Mouse (Mus musculus): Measurements from ENCODE around the gene Ccdc77. TPM values are rescaled to one million over a fixed set of nuclear protein-coding genes. Genes with fewer than 3 reads are reported as not detected.

The Ccdc77 gene
- polyA plus RNA-seq, 1 experiment from 2014 or later, result 29.5 TPM

- no peaks in the 10 kb centered on the region for H3K36me3 ChIP-seq (replicated peaks; ENCODE audit: control insufficient read depth, insufficient read depth, low read depth, low read length)
- no peak overlapping the region for H3K4me2 ChIP-seq (ENCODE audit: low read depth, low read length)
- H3K27ac ChIP-seq (replicated peaks; ENCODE audit: low read depth, low read length), result no peak overlapping the region
- 26% methylated on average over 6 of the region's 6 CpGs for WGBS
- no peaks in the 10 kb centered on the region for H3K9me3 ChIP-seq (replicated peaks; ENCODE audit: control insufficient read depth, low read length)
- no peaks in the 10 kb centered on the region for H3K4me1 ChIP-seq (ENCODE audit: control insufficient read depth, insufficient read depth, low read length)
- H3K9ac ChIP-seq (replicated peaks; ENCODE audit: low read length), result no peak overlapping the region
- DNase-seq (ENCODE audit: low spot score) (peak; percentile 87), ATAC-seq (replicated peaks; ENCODE audit: insufficient number of reproducible peaks, low FRiP score, low TSS enrichment, low read depth) (no peak)
- no peak overlapping the region for H3K4me3 ChIP-seq (ENCODE audit: low read depth, low read length)
- no peaks in the 10 kb centered on the region for H3K27me3 ChIP-seq (ENCODE audit: control insufficient read depth, insufficient read depth, low read length)
Measured at GRCm38 (mm10) chr6:120324295-120324927, 39.8 kb downstream of the Ccdc77 start.

GRCm38 (mm10) chr6:120320369-120320768 lies 43.8 kb downstream of the Ccdc77 start:
- Histone ChIP-seq H3K9me3 (replicated peaks; ENCODE audit: control insufficient read depth, low read length) (no peaks in the 10 kb centered on the region), H3K9ac (replicated peaks; ENCODE audit: low read length) (no peak overlapping the region), H3K27ac (replicated peaks; ENCODE audit: low read depth, low read length) (no peak overlapping the region), H3K36me3 (replicated peaks; ENCODE audit: control insufficient read depth, insufficient read depth, low read depth, low read length) (no peaks in the 10 kb centered on the region), H3K4me3 (ENCODE audit: low read depth, low read length) (no peak overlapping the region), H3K4me1 (ENCODE audit: control insufficient read depth, insufficient read depth, low read length) (no peaks in the 10 kb centered on the region), H3K4me2 (ENCODE audit: low read depth, low read length) (no peak overlapping the region), H3K27me3 (ENCODE audit: control insufficient read depth, insufficient read depth, low read length) (no peaks in the 10 kb centered on the region)
- ATAC-seq (replicated peaks; ENCODE audit: insufficient number of reproducible peaks, low FRiP score, low TSS enrichment, low read depth) (no peak), DNase-seq (ENCODE audit: low spot score) (no peak)
- WGBS, result 70% methylated on average over 2 of the region's 2 CpGs

GRCm38 (mm10) chr6:120319129-120319528 lies 45.0 kb downstream of the Ccdc77 start:
- ATAC-seq (replicated peaks; ENCODE audit: insufficient number of reproducible peaks, low FRiP score, low TSS enrichment, low read depth) (no peak), DNase-seq (ENCODE audit: low spot score) (no peak)
- Histone ChIP-seq H3K9me3 (replicated peaks; ENCODE audit: control insufficient read depth, low read length) (no peaks in the 10 kb centered on the region), H3K36me3 (replicated peaks; ENCODE audit: control insufficient read depth, insufficient read depth, low read depth, low read length) (no peaks in the 10 kb centered on the region), H3K4me3 (ENCODE audit: low read depth, low read length) (no peak overlapping the region), H3K4me1 (ENCODE audit: control insufficient read depth, insufficient read depth, low read length) (no peaks in the 10 kb centered on the region), H3K4me2 (ENCODE audit: low read depth, low read length) (no peak overlapping the region), H3K9ac (replicated peaks; ENCODE audit: low read length) (no peak overlapping the region), H3K27me3 (ENCODE audit: control insufficient read depth, insufficient read depth, low read length) (no peaks in the 10 kb centered on the region), H3K27ac (replicated peaks; ENCODE audit: low read depth, low read length) (no peak overlapping the region)
- WGBS, result 87% methylated on average over 9 of the region's 9 CpGs

GRCm38 (mm10) chr6:120318303-120318940 lies 45.8 kb downstream of the Ccdc77 start:
- 83% methylated on average over 11 of the region's 11 CpGs for WGBS
- H3K36me3 ChIP-seq (replicated peaks; ENCODE audit: control insufficient read depth, insufficient read depth, low read depth, low read length), result no peaks in the 10 kb centered on the region
- no peaks in the 10 kb centered on the region for H3K4me1 ChIP-seq (ENCODE audit: control insufficient read depth, insufficient read depth, low read length)
- no peaks in the 10 kb centered on the region for H3K9me3 ChIP-seq (replicated peaks; ENCODE audit: control insufficient read depth, low read length)
- H3K4me3 ChIP-seq (ENCODE audit: low read depth, low read length), result no peak overlapping the region
- no peaks in the 10 kb centered on the region for H3K27me3 ChIP-seq (ENCODE audit: control insufficient read depth, insufficient read depth, low read length)
- no peak for ATAC-seq (replicated peaks; ENCODE audit: insufficient number of reproducible peaks, low FRiP score, low TSS enrichment, low read depth)
- H3K4me2 ChIP-seq (ENCODE audit: low read depth, low read length), result no peak overlapping the region
- H3K9ac ChIP-seq (replicated peaks; ENCODE audit: low read length), result no peak overlapping the region
- no peak for DNase-seq (ENCODE audit: low spot score)
- no peak overlapping the region for H3K27ac ChIP-seq (replicated peaks; ENCODE audit: low read depth, low read length)

- WGBS, result 78% methylated on average over 5 of the region's 5 CpGs
- no peak overlapping the region for H3K4me2 ChIP-seq (ENCODE audit: low read depth, low read length)
- H3K4me1 ChIP-seq (ENCODE audit: control insufficient read depth, insufficient read depth, low read length), result no peaks in the 10 kb centered on the region
- no peaks in the 10 kb centered on the region for H3K9me3 ChIP-seq (replicated peaks; ENCODE audit: control insufficient read depth, low read length)
- no peak overlapping the region for H3K27ac ChIP-seq (replicated peaks; ENCODE audit: low read depth, low read length)
- no peaks in the 10 kb centered on the region for H3K36me3 ChIP-seq (replicated peaks; ENCODE audit: control insufficient read depth, insufficient read depth, low read depth, low read length)
- ATAC-seq (replicated peaks; ENCODE audit: insufficient number of reproducible peaks, low FRiP score, low TSS enrichment, low read depth), result no peak
- no peaks in the 10 kb centered on the region for H3K27me3 ChIP-seq (ENCODE audit: control insufficient read depth, insufficient read depth, low read length)
- no peak overlapping the region for H3K9ac ChIP-seq (replicated peaks; ENCODE audit: low read length)
- no peak overlapping the region for H3K4me3 ChIP-seq (ENCODE audit: low read depth, low read length)
- DNase-seq (ENCODE audit: low spot score), result no peak
Measured at GRCm38 (mm10) chr6:120312443-120312842, 51.7 kb downstream of the Ccdc77 start.

- 69% methylated on average over 3 of the region's 3 CpGs for WGBS
- H3K9me3 ChIP-seq (replicated peaks; ENCODE audit: control insufficient read depth, low read length), result no peaks in the 10 kb centered on the region
Measured at GRCm38 (mm10) chr6:120309787-120310186, 54.4 kb downstream of the Ccdc77 start.

GRCm38 (mm10) chr6:120309338-120309737 lies 54.8 kb downstream of the Ccdc77 start:
- H3K27me3 ChIP-seq (ENCODE audit: control insufficient read depth, insufficient read depth, low read length), result no peaks in the 10 kb centered on the region
- H3K36me3 ChIP-seq (replicated peaks; ENCODE audit: control insufficient read depth, insufficient read depth, low read depth, low read length), result no peaks in the 10 kb centered on the region
- no peak overlapping the region for H3K9ac ChIP-seq (replicated peaks; ENCODE audit: low read length)
- no peaks in the 10 kb centered on the region for H3K4me1 ChIP-seq (ENCODE audit: control insufficient read depth, insufficient read depth, low read length)
- H3K4me2 ChIP-seq (ENCODE audit: low read depth, low read length), result no peak overlapping the region
- no peak for ATAC-seq (replicated peaks; ENCODE audit: insufficient number of reproducible peaks, low FRiP score, low TSS enrichment, low read depth)
- H3K9me3 ChIP-seq (replicated peaks; ENCODE audit: control insufficient read depth, low read length), result no peaks in the 10 kb centered on the region
- no peak for DNase-seq (ENCODE audit: low spot score)
- H3K4me3 ChIP-seq (ENCODE audit: low read depth, low read length), result no peak overlapping the region
- 82% methylated on average over 9 of the region's 9 CpGs for WGBS
- no peak overlapping the region for H3K27ac ChIP-seq (replicated peaks; ENCODE audit: low read depth, low read length)

More at GRCm38 (mm10) chr6:120309787-120310186, 54.4 kb downstream of the Ccdc77 start:
- no peak overlapping the region for H3K4me2 ChIP-seq (ENCODE audit: low read depth, low read length)
- DNase-seq (ENCODE audit: low spot score) (no peak), ATAC-seq (replicated peaks; ENCODE audit: insufficient number of reproducible peaks, low FRiP score, low TSS enrichment, low read depth) (no peak)
- H3K4me1 ChIP-seq (ENCODE audit: control insufficient read depth, insufficient read depth, low read length), result no peaks in the 10 kb centered on the region
- H3K36me3 ChIP-seq (replicated peaks; ENCODE audit: control insufficient read depth, insufficient read depth, low read depth, low read length), result no peaks in the 10 kb centered on the region
- H3K27ac ChIP-seq (replicated peaks; ENCODE audit: low read depth, low read length), result no peak overlapping the region
- no peaks in the 10 kb centered on the region for H3K27me3 ChIP-seq (ENCODE audit: control insufficient read depth, insufficient read depth, low read length)
- H3K4me3 ChIP-seq (ENCODE audit: low read depth, low read length), result no peak overlapping the region
- no peak overlapping the region for H3K9ac ChIP-seq (replicated peaks; ENCODE audit: low read length)

GRCm38 (mm10) chr6:120306859-120307594 lies 57.1 kb downstream of the Ccdc77 start:
- Histone ChIP-seq H3K36me3 (replicated peaks; ENCODE audit: control insufficient read depth, insufficient read depth, low read depth, low read length) (no peaks in the 10 kb centered on the region), H3K9me3 (replicated peaks; ENCODE audit: control insufficient read depth, low read length) (no peaks in the 10 kb centered on the region), H3K27me3 (ENCODE audit: control insufficient read depth, insufficient read depth, low read length) (no peaks in the 10 kb centered on the region), H3K9ac (replicated peaks; ENCODE audit: low read length) (no peak overlapping the region), H3K27ac (replicated peaks; ENCODE audit: low read depth, low read length) (no peak overlapping the region), H3K4me1 (ENCODE audit: control insufficient read depth, insufficient read depth, low read length) (no peaks in the 10 kb centered on the region), H3K4me3 (ENCODE audit: low read depth, low read length) (no peak overlapping the region), H3K4me2 (ENCODE audit: low read depth, low read length) (no peak overlapping the region)
- DNase-seq (ENCODE audit: low spot score) (no peak), ATAC-seq (replicated peaks; ENCODE audit: insufficient number of reproducible peaks, low FRiP score, low TSS enrichment, low read depth) (no peak)
- WGBS, result 69% methylated on average over 3 of the region's 3 CpGs
